Mouse (Mus musculus) left cerebral cortex, adult 9 months (tissue): ENCODE data around the gene Med25.

Experiments used
- DNase-seq, 2 experiments: peaks; one replicate each; pipeline ENCODE4 v3.0.0; 2022; ENCODE audit warnings: low spot score in 2 of 2

The Med25 gene

GRCm38 (mm10) chr7:44863982-44864494 lies 28.5 kb downstream of the Med25 start:
- DNase-seq = no peak

DNA sequence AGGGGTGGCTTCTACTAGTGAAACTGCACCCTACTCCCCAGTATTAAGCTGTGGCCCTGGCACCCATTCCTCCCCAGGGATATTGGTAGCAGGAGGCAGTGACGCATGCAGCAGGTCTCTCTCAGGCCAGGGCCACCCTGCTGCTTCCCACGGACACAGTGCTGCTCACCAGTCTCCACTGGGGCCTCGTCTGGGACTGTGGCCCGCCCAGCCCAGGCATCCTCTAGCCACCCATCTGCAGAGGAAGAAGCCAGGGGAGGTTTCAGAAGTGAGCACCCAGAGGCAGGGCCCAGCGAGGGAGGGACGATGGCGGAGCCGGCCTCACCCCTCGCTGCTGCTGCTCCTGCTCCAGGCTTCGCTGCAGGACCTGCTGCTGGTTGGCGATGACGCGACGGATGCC lies 29.3 kb downstream of the Med25 start:
- no peak for DNase-seq

GRCm38 (mm10) chr7:44862434-44862833 lies 30.1 kb downstream of the Med25 start:
- no peak for DNase-seq

DNA sequence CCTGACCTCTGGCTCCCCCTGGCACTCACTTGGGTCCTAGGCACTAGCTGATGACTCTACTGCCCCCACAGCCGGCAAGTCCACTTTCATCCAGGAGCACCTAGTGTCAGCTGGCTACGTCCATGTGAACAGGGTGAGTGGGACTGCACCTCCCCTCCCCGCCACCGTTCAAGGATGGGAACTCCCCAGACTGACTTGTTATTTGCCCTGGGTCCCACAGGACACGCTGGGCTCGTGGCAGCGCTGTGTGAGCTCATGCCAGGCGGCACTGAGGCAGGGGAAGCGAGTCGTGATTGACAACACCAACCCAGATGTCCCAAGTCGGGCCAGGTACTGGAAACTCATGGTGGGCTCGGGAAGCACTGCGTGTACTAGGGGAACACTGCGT lies 31.1 kb downstream of the Med25 start:
- DNase-seq = no peak

GRCm38 (mm10) chr7:44860576-44861428 lies 31.7 kb downstream of the Med25 start:
- no peak for DNase-seq

GRCm38 (mm10) chr7:44859896-44860295 lies 32.6 kb downstream of the Med25 start:
- no peak for DNase-seq

GRCm38 (mm10) chr7:44857905-44858304 lies 34.6 kb downstream of the Med25 start:
- DNase-seq = no peak

DNA sequence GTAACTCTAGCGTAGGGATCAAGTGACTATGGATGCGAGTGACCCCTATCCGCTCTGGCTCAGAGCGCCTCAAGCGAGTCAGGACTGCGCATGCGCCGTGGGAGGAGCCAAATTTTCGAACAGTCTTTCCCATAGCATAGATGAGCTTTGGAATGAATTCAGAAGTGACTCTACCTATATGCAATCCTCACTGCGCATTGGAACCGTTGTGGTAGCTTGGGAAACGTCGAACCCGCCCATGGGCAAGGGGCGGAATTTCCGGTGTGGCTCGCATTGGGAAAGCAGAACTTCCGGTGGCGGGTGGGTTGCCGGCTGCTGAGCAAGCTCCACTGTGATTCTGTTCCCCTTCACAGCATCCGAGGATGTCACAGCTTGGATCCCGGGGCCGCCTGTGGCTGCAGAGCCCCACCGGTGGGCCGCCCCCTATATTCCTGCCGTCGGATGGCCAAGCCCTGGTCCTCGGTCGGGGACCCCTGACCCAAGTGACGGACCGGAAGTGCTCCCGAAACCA lies 35.4 kb downstream of the Med25 start, which contains the start of gene Pnkp:
Gene Pnkp (plus strand): TSS at position 98 of the 511 bp plus-strand sequence.
- DNase-seq = peak; percentile 89 to 95

GRCm38 (mm10) chr7:44856265-44856916 lies 36.1 kb downstream of the Med25 start:
- no peak for DNase-seq

DNA sequence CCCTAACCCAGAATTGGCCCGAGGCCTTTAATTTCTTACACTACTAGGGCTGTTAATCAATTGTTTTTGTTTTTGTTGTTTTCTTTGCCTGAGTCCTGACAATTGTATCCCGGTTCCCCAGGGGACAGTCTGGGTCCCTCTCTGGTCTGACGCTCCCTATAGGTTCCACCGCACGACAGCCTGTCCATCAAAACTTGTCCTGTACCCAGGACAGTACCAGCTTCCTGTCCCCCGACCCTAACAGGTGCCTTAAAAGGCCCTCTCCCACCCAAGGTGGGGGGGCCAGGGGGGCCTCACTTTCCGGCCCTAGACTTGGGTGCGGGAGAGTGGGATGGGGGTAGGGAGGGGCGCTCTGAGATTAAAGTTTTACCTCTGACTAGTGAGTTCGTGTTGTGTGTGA lies 37.5 kb downstream of the Med25 start:
- DNase-seq = no peak

DNA sequence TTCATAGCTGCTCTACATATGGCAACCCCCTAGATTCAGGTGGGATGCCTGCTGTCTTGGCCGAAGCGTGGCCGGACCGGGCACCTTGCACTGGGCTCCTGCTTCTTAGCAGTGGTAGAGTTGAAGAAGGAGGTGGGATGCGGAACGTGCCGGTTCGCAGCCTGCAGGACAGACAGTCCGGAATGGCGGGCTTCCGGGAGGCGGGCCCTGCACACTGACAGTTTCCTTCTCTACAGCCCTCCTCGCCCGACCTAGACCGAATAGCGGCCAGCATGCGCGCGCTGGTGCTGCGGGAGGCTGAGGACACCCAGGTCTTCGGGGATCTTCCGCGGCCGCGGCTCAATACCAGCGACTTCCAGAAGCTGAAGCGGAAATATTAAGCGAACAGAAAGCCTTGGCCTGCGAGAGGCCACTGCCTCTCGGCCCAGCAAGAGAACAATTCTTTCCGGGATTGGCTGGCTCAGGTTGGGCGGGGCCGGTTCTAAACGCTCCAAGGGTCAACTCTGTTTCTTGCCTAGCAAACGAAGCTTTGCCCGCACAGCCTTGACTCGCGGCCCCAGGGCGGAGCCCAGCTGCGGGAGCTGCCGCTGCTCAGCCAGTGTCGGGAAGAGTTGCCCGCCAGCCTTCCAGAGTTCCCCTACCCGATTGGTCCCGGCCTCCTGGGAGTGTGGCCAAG lies 38.0 kb downstream of the Med25 start:
- DNase-seq = peak in 1 of 2 experiments; percentile 68

DNA sequence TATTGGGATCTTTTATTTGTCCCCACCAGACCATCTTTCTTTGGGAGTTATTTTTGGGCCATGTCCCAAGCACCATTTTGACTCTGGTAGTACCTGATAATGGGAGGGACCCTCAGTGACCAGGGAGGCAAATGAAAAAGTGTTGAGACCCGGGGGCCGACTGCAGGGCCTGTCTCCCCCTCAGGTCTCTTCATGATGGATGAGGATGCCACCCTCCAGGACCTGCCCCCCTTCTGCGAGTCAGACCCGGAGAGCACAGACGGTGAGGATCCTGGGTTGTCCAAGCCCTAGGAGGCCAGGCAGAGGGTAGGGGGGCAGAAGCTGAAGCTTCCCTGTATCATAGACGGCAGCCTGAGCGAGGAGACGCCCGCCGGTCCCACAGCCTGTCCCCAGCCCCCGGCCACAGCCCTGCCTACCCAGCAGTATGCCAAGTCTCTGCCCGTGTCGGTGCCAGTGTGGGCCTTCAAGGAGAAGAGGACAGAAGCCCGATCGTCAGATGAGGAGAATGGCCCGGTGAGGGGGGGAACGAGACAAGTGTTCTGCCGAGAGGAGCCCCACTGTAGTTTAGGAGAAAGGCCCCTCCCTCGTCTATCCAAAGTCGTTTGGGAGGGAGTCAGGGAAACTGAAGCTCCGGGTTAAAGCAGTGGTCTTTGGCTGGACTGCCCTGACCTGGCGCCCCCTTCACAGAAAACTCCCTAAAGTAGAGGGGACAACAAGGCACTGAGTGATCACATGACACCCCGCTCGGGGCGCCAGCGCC lies 38.7 kb downstream of the Med25 start:
- DNase-seq = no peak

DNA sequence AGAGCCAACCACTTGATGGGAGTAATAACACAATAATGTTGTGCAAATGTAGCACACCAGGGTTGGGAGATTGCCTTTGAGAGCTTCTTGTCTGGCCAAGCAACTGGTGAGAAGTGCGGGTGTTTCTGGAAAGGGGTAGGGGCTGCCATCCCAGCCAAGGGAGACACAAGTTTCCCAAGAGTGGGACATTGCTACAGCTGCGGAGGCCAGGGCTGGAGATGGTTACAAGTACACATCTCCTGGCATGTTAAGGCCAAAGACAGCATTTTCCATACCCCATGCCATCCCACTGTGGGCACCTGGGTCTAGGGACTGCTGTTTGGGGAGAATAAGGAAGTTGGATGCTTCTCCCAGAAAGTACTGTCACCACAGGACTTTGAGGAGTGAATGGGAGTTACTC lies 39.4 kb downstream of the Med25 start:
- no peak for DNase-seq

DNA sequence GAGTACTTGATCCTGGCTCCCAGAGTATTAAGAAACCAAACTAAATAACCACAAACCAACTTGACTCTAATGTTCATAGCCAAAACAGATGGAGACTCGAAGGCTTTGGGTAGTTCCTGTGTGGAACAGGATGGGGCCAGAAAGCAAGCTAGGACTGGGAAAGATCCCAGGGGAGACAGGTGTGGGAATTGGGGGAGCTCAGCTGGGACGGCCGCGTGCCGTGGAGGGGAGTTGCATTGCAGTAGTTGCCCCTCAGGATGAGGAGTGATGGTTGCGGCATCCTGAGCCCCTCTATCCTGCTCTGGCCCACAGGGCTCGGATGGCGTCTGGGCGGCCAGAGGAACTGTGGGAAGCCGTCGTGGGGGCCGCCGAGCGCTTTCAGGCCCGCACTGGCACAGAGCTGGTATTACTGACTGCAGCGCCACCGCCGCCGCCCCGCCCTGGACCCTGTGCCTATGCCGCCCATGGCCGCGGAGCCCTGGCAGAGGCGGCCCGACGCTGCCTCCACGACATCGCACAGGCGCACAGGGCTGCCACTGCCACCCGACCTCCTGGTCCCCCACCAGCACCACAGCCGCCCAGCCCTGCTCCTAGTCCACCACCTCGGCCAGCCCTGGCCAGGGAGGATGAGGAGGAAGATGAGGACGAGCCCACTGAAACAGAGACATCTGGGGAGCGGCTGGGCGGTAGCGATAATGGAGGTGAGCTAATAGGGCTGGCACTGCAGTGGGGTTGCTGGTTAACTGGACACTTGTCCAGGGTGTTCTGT lies 40.1 kb downstream of the Med25 start:
- no peak for DNase-seq

DNA sequence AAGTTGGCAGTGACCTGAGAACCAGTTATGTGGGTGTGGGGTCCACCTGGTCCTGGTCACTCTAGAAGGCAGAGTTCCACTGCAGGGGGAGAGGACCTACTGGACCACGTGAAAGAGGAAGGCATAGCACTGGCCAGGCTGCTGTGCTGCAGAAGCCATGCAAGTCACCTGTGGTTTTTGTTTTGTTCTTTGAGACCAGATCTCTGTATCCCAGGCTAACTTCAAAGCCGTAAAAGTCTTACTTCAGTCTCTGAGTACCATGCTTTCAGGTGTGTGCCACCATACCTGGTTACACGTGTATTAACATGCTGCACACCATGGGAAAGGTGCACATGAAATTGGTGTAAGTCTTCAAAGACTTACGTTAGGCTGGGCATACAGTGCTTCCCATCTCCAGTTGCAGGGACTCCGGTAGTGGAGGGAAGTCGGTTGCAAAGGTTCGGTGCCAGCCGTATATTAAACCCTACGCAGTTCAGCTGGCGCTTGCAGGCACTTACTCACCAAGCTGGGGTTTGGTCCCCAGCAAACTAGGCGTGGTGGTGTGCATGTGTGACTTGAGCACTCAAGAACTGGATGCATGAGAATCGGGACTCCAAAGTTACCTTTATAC lies 40.8 kb downstream of the Med25 start:
- DNase-seq = no peak

DNA sequence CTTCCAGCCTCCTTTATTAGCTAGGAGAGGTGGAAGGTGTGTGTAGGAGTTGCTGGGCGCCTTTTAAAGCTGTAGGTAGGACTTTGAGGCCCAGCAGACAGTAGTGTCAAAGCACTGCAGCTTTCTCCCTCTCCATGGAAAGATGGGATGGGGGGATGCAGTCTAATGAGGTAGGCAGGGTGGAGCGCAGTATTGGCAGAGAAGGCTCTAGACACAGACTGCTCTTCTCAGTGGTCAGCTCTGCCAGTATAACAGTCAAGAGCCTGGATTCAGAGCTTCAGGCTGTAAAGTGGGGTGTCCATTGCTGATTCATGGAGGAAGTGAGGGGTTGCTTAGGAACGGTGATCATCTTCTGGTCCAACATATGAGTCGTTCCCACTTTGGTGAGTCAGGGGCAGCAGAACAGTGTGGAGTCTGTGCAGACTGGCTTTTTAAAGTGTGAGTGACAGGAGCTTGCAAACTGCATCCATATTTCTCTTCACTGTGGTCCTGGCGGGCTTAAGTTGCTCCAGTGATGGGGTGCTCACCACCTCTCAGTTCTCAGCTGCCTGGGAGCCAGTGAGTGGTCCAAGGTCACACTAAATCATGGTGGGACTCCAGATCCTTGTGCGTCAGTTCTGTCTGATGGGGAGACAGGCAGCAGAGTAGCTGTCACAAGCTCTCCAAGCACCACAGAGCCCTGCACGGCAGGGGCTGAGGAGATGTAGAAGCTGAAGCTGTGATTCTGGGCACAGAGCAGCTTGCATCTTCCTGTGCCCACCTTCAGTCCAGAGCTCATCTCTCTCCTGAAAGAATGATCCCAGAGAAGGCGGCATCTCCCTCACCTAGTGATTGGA lies 41.5 kb downstream of the Med25 start:
- no peak for DNase-seq

DNA sequence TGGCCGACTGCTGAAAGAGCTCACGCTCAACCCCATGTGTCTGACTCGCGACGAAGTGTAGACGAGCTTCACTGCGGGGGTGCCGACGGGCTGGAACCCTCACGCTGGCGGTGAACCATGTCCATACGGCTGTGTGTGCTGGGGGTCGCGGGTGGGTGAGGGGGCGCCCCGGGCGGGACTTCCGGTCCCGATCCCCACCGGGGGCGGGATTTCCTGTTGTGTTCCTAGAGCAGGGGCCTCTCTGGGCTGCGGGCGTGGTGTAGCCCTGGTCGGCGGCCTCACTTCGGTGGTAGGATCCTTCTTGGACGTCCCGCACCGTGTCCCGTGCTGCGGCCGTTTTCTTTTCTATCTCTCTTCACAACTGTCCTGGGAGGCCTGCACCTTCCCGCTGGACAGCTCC lies 42.4 kb downstream of the Med25 start:
- peak in 1 of 2 experiments; percentile 69 for DNase-seq

DNA sequence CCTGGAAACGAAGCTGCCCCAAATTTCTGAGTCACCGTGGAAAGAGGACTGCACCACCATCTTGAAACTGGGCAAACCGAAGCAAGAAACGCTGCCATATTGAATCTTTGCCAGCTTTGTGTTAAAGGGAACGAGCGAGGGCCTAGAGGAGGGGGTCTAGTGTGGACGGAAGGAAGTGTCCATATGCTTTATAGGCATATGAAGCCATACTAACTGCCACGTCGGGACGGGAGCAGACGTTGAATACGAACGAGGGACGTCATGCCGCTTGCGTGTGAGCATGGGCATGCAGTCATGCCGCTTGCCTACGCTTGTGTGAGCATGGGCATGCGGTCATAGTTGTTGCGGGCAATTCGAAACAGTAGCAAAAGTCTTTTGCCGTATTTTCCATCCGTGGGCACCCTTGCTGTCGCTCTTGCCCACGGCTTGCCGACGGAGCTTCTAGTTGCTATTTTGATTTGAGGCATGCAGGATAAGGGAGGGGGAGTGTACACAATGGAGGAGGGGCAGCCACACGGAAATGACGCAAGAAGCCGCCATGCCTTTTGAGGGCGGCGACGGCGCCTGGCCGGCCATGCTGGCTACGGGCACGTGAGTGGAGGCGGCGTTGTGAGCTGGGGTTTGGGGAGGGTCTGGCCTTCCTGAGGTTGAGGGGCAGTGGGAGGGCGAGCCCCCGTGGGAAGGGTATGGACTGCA lies 42.9 kb downstream of the Med25 start:
- DNase-seq = peak; percentile 90 to 94
